ENCODE assay signal across 13 mouse cellular contexts in the genomic region with DNA sequence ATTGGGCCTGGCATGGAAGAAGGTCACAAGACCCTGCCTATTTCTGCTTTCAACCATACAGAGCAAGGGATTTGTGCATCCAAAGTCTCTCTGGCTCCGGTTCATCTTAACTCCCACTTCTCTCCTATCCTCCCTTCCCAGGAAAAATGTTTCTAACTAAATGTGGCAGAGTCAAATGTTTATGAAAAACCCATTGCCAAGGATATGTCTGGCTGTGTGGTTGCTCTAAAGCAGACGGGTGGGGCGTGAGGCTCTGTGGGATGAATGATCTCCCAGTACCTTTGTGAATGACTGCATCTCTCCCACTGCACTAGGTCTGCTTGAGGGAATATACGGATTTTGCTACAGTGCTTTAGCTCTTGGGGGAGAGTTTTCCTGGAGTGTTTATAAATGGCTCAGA. TPM values are rescaled to one million over a fixed set of nuclear protein-coding genes. Genes with fewer than 3 reads are reported as not detected.
DNase-seq lines count a peak whose midpoint lies in the region; ATAC-seq and TF ChIP-seq lines count a peak whose summit lies in the region.
"Had no signal": no experiment of that assay in that cellular context is flagged by ENCODE, and none has a peak within 500 bp of the region (broad histone marks: within the 10 kb centered on the region; RNA-seq: fewer than 3 reads in every experiment).

No protein-coding gene starts in this region.

- WGBS in heart, embryonic 12.5 days, result 52% methylated on average over 4 of the region's 4 CpGs
- 63% methylated on average over 4 of the region's 4 CpGs for WGBS in kidney, postnatal 0 days
- WGBS in intestine, embryonic 15.5 days, result 57% methylated on average over 4 of the region's 4 CpGs

- no peak for TF ChIP-seq CTCF in kidney, postnatal 0 days (IDR thresholded peaks at IDR 0.05; ENCODE audit: low read depth)
- TF ChIP-seq CTCF in brain, embryonic 14.5 days (IDR thresholded peaks at IDR 0.05; ENCODE audit: borderline replicate concordance, extremely low read depth, insufficient read depth, insufficient read length), result no peak

- H3K4me1 ChIP-seq in heart, embryonic 12.5 days (replicated peaks), result peaks cover 27% of the 10 kb centered on the region
- peaks cover 6% of the 10 kb centered on the region; the same call in 1 of the 2 replicates for H3K4me1 ChIP-seq in kidney, postnatal 0 days (replicated peaks; ENCODE audit: insufficient read depth, low read length)
- H3K4me1 ChIP-seq in intestine, embryonic 15.5 days (replicated peaks), result no peaks in the 10 kb centered on the region

- H3K27ac ChIP-seq in heart, embryonic 12.5 days (ENCODE audit: poor library complexity, severe bottlenecking), result peak overlapping the region; percentile 60
- peak overlapping the region; percentile 77 for H3K27ac ChIP-seq in kidney, postnatal 0 days
- H3K27ac ChIP-seq in intestine, embryonic 15.5 days, result peak overlapping the region; percentile 17; the same call in 1 of the 2 replicates
- H3K27ac ChIP-seq: macrophage had no signal

- no peaks in the 10 kb centered on the region for H3K36me3 ChIP-seq in heart, embryonic 12.5 days
- H3K36me3 ChIP-seq in kidney, postnatal 0 days (ENCODE audit: insufficient read depth, low read length), result no peaks in the 10 kb centered on the region
- no peaks in the 10 kb centered on the region for H3K36me3 ChIP-seq in intestine, embryonic 15.5 days

- no peak for DNase-seq in heart, adult 9 months (ENCODE audit: low spot score in 2 of 2)
- DNase-seq in kidney, postnatal 0 days (ENCODE audit: low spot score), result no peak
- DNase-seq in kidney, postnatal 10 days, result no peak
- peak; percentile 29 for DNase-seq in brain, embryonic 14.5 days (ENCODE audit: low read depth)
- no peak for DNase-seq in yolk sac, embryonic 10.5 days (ENCODE audit: low spot score)
- DNase-seq in adrenal gland, adult 8-10 months, result no peak
- DNase-seq: cerebellum, adult 11-12 months; midbrain, embryonic 14.5 days had no signal

- no peak overlapping the region for H3K4me2 ChIP-seq in heart, embryonic 12.5 days
- H3K4me2 ChIP-seq in kidney, postnatal 0 days (ENCODE audit: low read length), result no peak overlapping the region
- no peak overlapping the region for H3K4me2 ChIP-seq in intestine, embryonic 15.5 days (replicated peaks)
- H3K4me2 ChIP-seq: liver, embryonic 11.5 days had no signal

- H3K9ac ChIP-seq in heart, embryonic 12.5 days, result no peak overlapping the region
- H3K9ac ChIP-seq in kidney, postnatal 0 days (ENCODE audit: low read depth, low read length), result no peak overlapping the region
- H3K9ac ChIP-seq in intestine, embryonic 15.5 days, result no peak overlapping the region

- no peaks in the 10 kb centered on the region for H3K9me3 ChIP-seq in heart, embryonic 12.5 days (replicated peaks)
- no peaks in the 10 kb centered on the region for H3K9me3 ChIP-seq in kidney, postnatal 0 days (replicated peaks; ENCODE audit: low read length)
- no peaks in the 10 kb centered on the region for H3K9me3 ChIP-seq in intestine, embryonic 15.5 days

- H3K4me3 ChIP-seq in heart, embryonic 12.5 days, result no peak overlapping the region
- H3K4me3 ChIP-seq in kidney, postnatal 0 days (replicated peaks; ENCODE audit: low read depth, low read length), result no peak overlapping the region
- H3K4me3 ChIP-seq in intestine, embryonic 15.5 days (replicated peaks), result no peak overlapping the region
- H3K4me3 ChIP-seq: erythroblast, embryonic 14.5 days had no signal

- no peak for ATAC-seq in heart, embryonic 12.5 days (ENCODE audit: insufficient number of reproducible peaks, low FRiP score)
- no peak for ATAC-seq in kidney, postnatal 0 days (replicated peaks; ENCODE audit: low FRiP score, low read depth)
- ATAC-seq in intestine, embryonic 15.5 days, result no peak

- no peaks in the 10 kb centered on the region for H3K27me3 ChIP-seq in heart, embryonic 12.5 days (replicated peaks)
- no peaks in the 10 kb centered on the region for H3K27me3 ChIP-seq in kidney, postnatal 0 days (ENCODE audit: insufficient read depth, low read length)
- no peaks in the 10 kb centered on the region for H3K27me3 ChIP-seq in intestine, embryonic 15.5 days (replicated peaks)

- TF ChIP-seq POLR2A in brain, embryonic 14.5 days (IDR thresholded peaks at IDR 0.05; ENCODE audit: borderline replicate concordance, extremely low read depth, insufficient read depth, insufficient read length, poor library complexity, severe bottlenecking), result no peak

RNA-seq across cellular contexts. Expression of gene Hprt, which starts 58.1 kb away (rescaled TPM):
- polyA plus RNA-seq in heart, embryonic 12.5 days (2016; fragmentation: Nextera tagmentation; extraction: Ambion mirVana), result 179 and 190 TPM in 2 replicates
- 196 and 204 TPM in 2 replicates for polyA plus RNA-seq in kidney, postnatal 0 days (2015; fragmentation: Nextera tagmentation; extraction: Ambion mirVana)
- 39.6 and 40.6 TPM in 2 replicates for polyA plus RNA-seq in brain, embryonic 14.5 days (2012; rRNA removed)
- 258 and 283 TPM in 2 replicates for polyA plus RNA-seq in intestine, embryonic 15.5 days (2015; fragmentation: Nextera tagmentation; extraction: Ambion mirVana)
- 100 to 1,000 TPM; 115 to 133 (median 123) TPM for total RNA-seq in adrenal gland, adult 8-10 months (2022)

Comparison
In these comparisons a context has a peak if more than half of its experiments do, and no peak if none do; other contexts are left out.
1. H3K27ac ChIP-seq: peak in every context shown above with its lines; median percentile 77 in kidney, postnatal 0 days; 60 in heart, embryonic 12.5 days; 17 in intestine, embryonic 15.5 days.